Mouse (Mus musculus) erythroblast, embryonic 14.5 days (primary cell): ENCODE results near the gene Ep300. TPM values are rescaled to one million over a fixed set of nuclear protein-coding genes. Genes with fewer than 3 reads are reported as not detected.

ENCODE experiments used
- H3K27me3 ChIP-seq: 2 replicates; pipeline ENCODE4 v1.6.1; 2012; ENCODE audit warnings: inconsistent platforms; ENCODE audit not compliant: control insufficient read depth
- H3K36me3 ChIP-seq: 2 replicates; pipeline ENCODE4 v1.6.1; 2012; ENCODE audit warnings: mild to moderate bottlenecking, inconsistent platforms; ENCODE audit not compliant: control insufficient read depth
- H3K4me1 ChIP-seq: 2 replicates; pipeline ENCODE4 v1.6.1; 2012; ENCODE audit warnings: inconsistent platforms; ENCODE audit not compliant: control insufficient read depth
- H3K4me3 ChIP-seq: replicated peaks from 2 replicates; pipeline ENCODE3; 2012; ENCODE audit warnings: moderate library complexity, mild to moderate bottlenecking, inconsistent platforms
- H3K9me3 ChIP-seq: 2 replicates; pipeline ENCODE4 v1.6.1; 2012; ENCODE audit warnings: low read length, inconsistent platforms, mixed read lengths; ENCODE audit not compliant: control insufficient read depth
- GATA1 ChIP-seq: IDR thresholded peaks from 2 replicates; pipeline ENCODE4 v1.6.1; 2012; ENCODE audit warnings: low read length, inconsistent platforms, mixed read lengths
- TAL1 ChIP-seq: IDR thresholded peaks from 3 replicates; pipeline ENCODE4 v1.6.1; 2012; ENCODE audit warnings: low read length, inconsistent platforms, mixed read lengths
- polyA plus RNA-seq: library from polyadenylated mRNA; stranded (reverse); fragments of >175 nt; gene quantifications from 2 replicates; pipeline ENCODE4 v1.2.3, GENCODE M21; 2012

Ep300 gene
- polyA plus RNA-seq, 1 experiment = 2.2 TPM

- Histone ChIP-seq H3K36me3 (no peaks in the 10 kb centered on the region), H3K4me3 (no peak overlapping the region), H3K27me3 (peaks cover 7% of the 10 kb centered on the region; the same call in 1 of the 2 replicates), H3K4me1 (no peaks in the 10 kb centered on the region), H3K9me3 (no peaks in the 10 kb centered on the region)
- no peak for TF ChIP-seq TAL1
- TF ChIP-seq GATA1 = no peak
Observed at GRCm38 (mm10) chr15:81561501-81561900, 23.6 kb upstream of the Ep300 start.

- Histone ChIP-seq H3K4me1 (no peaks in the 10 kb centered on the region), H3K27me3 (peaks cover 7% of the 10 kb centered on the region; the same call in 1 of the 2 replicates), H3K36me3 (no peaks in the 10 kb centered on the region), H3K4me3 (no peak overlapping the region), H3K9me3 (no peaks in the 10 kb centered on the region)
- TF ChIP-seq GATA1 = no peak
- TF ChIP-seq TAL1 = no peak
Observed at GRCm38 (mm10) chr15:81561996-81562395, 23.2 kb upstream of the Ep300 start.

GRCm38 (mm10) chr15:81562491-81563488, 22.4 kb upstream of the Ep300 start:
- TF ChIP-seq TAL1 = no peak
- no peak for TF ChIP-seq GATA1
- Histone ChIP-seq H3K9me3 (no peaks in the 10 kb centered on the region), H3K4me3 (no peak overlapping the region), H3K27me3 (peaks cover 7% of the 10 kb centered on the region; the same call in 1 of the 2 replicates), H3K4me1 (no peaks in the 10 kb centered on the region), H3K36me3 (no peaks in the 10 kb centered on the region)

GRCm38 (mm10) chr15:81568093-81568492, 17.1 kb upstream of the Ep300 start:
- no peak overlapping the region for H3K4me3 ChIP-seq
- H3K27me3 ChIP-seq = no peaks in the 10 kb centered on the region; the same call in 1 of the 2 replicates
- TF ChIP-seq GATA1 = no peak
- TF ChIP-seq TAL1 = no peak
- H3K4me1 ChIP-seq = peaks cover 2% of the 10 kb centered on the region; the same call in 1 of the 2 replicates
- H3K36me3 ChIP-seq = no peaks in the 10 kb centered on the region
- H3K9me3 ChIP-seq = no peaks in the 10 kb centered on the region

- H3K4me3 ChIP-seq = no peak overlapping the region
Observed at GRCm38 (mm10) chr15:81568592-81568991, 16.6 kb upstream of the Ep300 start.

GRCm38 (mm10) chr15:81576961-81577360, 8.2 kb upstream of the Ep300 start:
- TF ChIP-seq TAL1 = no peak
- no peak for TF ChIP-seq GATA1
- Histone ChIP-seq H3K27me3 (no peaks in the 10 kb centered on the region), H3K9me3 (no peaks in the 10 kb centered on the region), H3K4me1 (peaks cover 36% of the 10 kb centered on the region), H3K4me3 (no peak overlapping the region), H3K36me3 (no peaks in the 10 kb centered on the region)

More at GRCm38 (mm10) chr15:81568592-81568991, 16.6 kb upstream of the Ep300 start:
- Histone ChIP-seq H3K36me3 (no peaks in the 10 kb centered on the region), H3K9me3 (no peaks in the 10 kb centered on the region), H3K27me3 (no peaks in the 10 kb centered on the region), H3K4me1 (peaks cover 2% of the 10 kb centered on the region; the same call in 1 of the 2 replicates)
- TF ChIP-seq TAL1 (no peak), GATA1 (no peak)

GRCm38 (mm10) chr15:81577743-81578165, 7.4 kb upstream of the Ep300 start:
- TF ChIP-seq TAL1 (peak; percentile 80), GATA1 (peak; percentile 44; the same call in 1 of the 2 replicates)
- peaks cover 38% of the 10 kb centered on the region for H3K4me1 ChIP-seq
- H3K36me3 ChIP-seq = no peaks in the 10 kb centered on the region
- H3K27me3 ChIP-seq = no peaks in the 10 kb centered on the region
- no peaks in the 10 kb centered on the region for H3K9me3 ChIP-seq
- peak overlapping the region; percentile 57 for H3K4me3 ChIP-seq

- TF ChIP-seq TAL1 = no peak
- TF ChIP-seq GATA1 = no peak
- H3K9me3 ChIP-seq = no peaks in the 10 kb centered on the region
- no peaks in the 10 kb centered on the region for H3K27me3 ChIP-seq
- H3K4me1 ChIP-seq = peaks cover 51% of the 10 kb centered on the region
- peaks cover 23% of the 10 kb centered on the region for H3K36me3 ChIP-seq
- H3K4me3 ChIP-seq = peak overlapping the region; percentile 100
Observed at GRCm38 (mm10) chr15:81584466-81584865, 685 bp upstream of the Ep300 start.

- peaks cover 47% of the 10 kb centered on the region for H3K4me1 ChIP-seq
- TF ChIP-seq TAL1 = no peak
- no peak for TF ChIP-seq GATA1
- peaks cover 37% of the 10 kb centered on the region for H3K36me3 ChIP-seq
- no peaks in the 10 kb centered on the region for H3K9me3 ChIP-seq
- peak overlapping the region; percentile 100 for H3K4me3 ChIP-seq
- H3K27me3 ChIP-seq = no peaks in the 10 kb centered on the region
Observed at GRCm38 (mm10) chr15:81585746-81586461, 753 bp downstream of the Ep300 start.
